Mouse (Mus musculus) B cell, adult (primary cell): ENCODE data around the gene Cdc14b. TPM values are rescaled to one million over a fixed set of nuclear protein-coding genes. Genes with fewer than 3 reads are reported as not detected.

Experiments used
- total RNA-seq: library from RNA; stranded (reverse); gene quantifications from 4 replicates; pipeline ENCODE4 v1.2.4, GENCODE M21; 2023; ENCODE audit not compliant: inconsistent age

The Cdc14b gene
- total RNA-seq, result 4.2 to 6.1 TPM (median 5.1 TPM) in 4 replicates

DNA sequence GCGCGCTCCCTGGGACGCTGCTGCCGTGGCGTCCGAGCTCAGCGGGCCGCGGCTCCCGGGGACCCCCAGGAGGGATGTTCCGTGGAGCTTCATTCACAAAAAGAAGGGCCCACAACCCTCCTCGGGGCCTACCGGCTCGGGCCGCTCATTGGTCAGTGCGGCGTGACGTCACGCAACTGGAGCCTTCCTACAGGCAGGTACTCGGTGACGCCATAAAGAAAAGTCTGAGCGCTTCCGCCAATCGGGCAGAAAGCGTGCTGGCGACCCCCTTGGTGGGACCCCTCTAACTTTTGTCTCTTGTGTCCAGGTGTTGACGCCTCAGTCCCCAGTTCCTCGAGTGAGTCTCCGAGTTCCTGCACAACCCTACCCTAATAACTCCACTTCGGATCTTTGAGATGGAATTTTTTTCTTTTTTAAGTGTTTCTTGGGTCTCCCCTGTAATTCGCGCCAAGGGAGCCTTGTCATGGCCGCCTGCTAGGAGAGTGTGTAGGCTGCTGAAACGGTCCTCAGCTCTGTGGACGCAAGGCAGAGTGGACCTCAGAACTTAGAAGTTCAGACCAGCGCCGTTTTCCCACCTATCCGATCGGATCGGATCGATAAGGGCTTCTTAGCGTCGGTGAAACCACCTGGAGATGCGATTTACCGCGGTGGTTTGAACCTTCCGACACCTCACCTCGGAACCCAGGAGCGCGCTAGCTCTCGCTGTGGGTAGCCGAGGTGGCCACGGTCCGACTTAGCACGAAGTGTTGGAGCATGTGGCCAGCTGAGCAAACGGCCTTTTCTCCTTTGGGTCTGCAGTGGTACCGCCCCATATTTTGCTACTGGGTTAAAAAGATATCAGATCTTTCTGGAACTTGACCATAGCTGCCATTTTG, at the start of gene Cdc14b:
TSS of gene Cdc14b (minus strand) at position 412 of the 875 bp plus-strand sequence.

DNA sequence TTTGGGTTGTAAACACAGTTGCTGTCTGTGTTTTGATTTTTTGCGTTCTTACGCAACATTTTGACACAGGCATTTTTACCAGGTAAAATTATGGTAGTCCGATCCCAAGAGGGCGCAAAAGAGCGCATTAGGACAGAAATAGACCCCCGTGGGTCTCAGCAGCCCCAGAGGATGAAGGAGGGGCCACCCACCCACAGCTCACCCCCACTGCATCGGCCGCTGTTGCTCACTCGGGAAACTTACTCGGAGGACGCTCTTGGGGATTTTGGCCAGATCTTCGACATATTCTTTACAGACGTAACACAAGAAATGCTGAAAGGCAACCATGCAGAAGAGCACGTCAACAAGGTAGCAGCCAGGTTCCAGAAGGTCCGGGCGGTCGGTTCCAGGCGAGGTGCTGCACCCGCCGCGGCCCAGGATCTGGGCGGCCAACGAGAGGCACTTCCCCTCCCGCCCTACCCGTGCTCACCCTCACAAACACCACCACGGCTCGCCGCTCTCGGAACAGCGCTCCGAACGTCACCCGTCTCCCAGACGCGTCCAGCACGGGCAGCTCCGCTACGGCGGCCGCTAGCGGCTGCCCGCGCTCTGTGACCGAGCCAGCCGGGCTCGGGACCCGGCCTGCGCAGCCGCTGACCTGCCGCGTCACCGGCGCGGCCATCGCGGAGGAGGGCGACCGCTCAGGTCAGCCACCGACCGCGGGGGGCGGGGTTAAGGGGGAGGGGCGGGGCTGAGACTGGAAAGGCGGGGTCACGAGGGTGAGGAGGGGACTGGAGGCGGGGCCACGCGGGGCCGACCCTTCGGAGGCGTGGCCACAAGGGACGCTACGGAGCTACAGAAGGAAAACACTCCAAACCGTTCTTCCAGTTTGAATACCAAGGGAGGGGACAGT, 37.2 kb upstream of the Cdc14b start, which contains the start of gene Aaed1:
TSS of gene Aaed1 (minus strand) at position 687 of the 892 bp plus-strand sequence.

DNA sequence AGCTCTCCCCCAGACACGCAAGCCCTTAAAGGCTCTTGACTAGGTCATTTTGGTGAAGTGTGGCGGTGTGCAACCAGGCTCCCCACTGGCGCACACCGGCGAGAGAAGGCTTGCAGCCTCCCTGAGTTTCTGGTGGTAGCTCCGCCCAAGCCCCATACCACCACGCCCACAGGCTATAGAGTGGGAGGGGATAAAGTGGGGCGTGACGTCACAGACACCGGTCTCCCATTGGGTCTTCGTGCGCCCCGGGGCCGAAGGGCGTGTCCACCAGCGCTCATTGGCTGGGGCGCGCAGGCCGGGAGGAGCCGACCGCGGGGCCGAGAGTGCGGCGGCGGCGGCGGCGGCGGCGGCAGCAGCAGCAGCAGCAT, 113.6 kb downstream of the Cdc14b start, which contains the start of gene Habp4:
TSS of gene Habp4 (plus strand) at position 277 of the 368 bp plus-strand sequence.

DNA sequence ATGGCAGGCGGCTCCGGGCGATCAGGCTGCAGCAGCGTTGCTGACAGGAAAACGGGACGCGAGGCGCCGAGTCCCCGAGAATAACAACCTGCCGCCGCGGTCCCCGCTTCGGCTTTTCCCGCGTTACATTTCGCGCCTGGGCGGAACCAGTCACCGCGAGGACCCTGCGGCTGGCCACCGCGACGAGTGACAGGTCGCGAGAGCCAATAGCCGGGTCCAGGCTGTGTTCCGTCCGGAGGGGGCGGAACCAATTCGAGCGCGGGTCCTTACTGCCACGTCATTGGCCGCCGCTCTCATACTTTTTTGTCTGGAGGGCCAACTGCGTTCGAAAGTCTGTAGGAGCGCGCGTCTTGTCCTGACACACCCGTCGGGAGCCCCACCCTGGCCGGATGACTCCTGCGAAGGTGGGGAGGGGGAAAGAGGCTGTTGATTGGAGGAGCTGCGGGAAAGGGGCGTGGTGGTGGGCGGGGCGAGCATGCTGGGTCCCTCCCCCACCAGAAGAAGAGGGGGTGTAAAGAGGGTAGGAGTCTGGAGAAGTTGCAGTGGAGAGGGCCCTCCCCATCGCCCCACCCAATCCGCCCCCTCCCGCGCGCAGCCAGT, 121.9 kb downstream of the Cdc14b start, which contains the start of gene Zfp367:
TSS of gene Zfp367 (minus strand) at position 120 of the 600 bp plus-strand sequence.

Other genes starting within 250 kb of the Cdc14b start
- gene Hsd17b3, start 186.1 kb downstream of the Cdc14b start, total RNA-seq, result not detected in 4 replicates
- 14.6 to 21.4 TPM (median 17.4 TPM) in 4 replicates for gene Slc35d2, start 145.9 kb downstream of the Cdc14b start, total RNA-seq
- 17.7 to 25.0 TPM (median 19.2 TPM) in 4 replicates for gene Zfp367, start 122.1 kb downstream of the Cdc14b start, total RNA-seq
- 8.2 to 11.8 TPM (median 9.3 TPM) in 4 replicates for gene Habp4, start 113.5 kb downstream of the Cdc14b start, total RNA-seq
- gene Aaed1, start 37.4 kb upstream of the Cdc14b start, total RNA-seq, result 26.7 to 42.5 TPM (median 40.1 TPM) in 4 replicates
- gene Ctsl, start 95.6 kb upstream of the Cdc14b start, total RNA-seq, result 12.5 to 21.5 TPM (median 15.5 TPM) in 4 replicates
- 2.5 to 5.1 TPM (median 3.1 TPM) in 4 replicates for gene Cdk20, start 157.0 kb upstream of the Cdc14b start, total RNA-seq
- not detected in 4 replicates for gene Fam240b, start 222.5 kb upstream of the Cdc14b start, total RNA-seq